Mouse (Mus musculus): ENCODE data around the gene Iqcb1. TPM values are rescaled to one million over a fixed set of nuclear protein-coding genes. Genes with fewer than 3 reads are reported as not detected.

Iqcb1 gene
- 62.9 TPM for polyA plus RNA-seq (2015; fragmentation: Illumina TruSeq; extraction: RNeasy Lipid Tissue Mini Kit (QIAGEN cat#74804); ENCODE audit: low read depth, low replicate concordance)

DNA sequence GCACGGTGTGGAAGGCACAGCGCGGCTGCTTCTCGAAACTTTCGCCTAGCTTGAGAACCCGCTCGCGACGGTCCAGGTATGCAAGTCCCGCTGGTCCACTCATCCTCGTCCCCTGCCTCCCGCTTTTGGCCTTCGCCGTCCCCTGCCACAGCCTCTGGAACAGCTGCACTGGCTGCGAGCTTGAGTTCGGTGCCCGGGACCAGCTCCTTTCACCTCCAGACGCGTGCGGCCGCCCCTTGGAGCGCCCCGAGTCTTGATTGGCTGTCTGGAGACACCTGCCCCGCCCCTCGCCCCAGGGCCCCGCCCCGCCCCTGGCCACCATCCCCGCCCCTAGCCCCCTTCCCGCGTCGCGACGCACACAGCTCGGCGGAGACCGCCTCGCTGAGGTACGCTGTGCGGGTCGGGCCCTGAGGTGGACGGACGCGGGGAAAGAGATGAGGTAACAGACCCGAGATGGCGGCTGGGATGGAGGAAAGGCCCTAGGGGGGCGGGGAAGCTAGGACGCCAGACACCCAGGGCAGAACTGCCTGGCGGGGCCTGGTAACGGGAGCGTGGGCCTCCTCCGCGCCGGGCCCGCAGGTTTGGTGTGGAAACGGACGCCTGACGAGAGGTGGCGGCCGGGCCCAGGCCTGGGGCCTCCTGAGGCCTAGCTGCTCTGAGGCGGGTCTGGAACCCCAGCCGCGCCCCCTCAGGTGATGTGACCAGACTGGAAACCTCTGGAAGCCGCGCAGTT is at the start of gene Iqcb1:
Gene Iqcb1 (plus strand): TSS at position 332 of the 733 bp plus-strand sequence.

DNA sequence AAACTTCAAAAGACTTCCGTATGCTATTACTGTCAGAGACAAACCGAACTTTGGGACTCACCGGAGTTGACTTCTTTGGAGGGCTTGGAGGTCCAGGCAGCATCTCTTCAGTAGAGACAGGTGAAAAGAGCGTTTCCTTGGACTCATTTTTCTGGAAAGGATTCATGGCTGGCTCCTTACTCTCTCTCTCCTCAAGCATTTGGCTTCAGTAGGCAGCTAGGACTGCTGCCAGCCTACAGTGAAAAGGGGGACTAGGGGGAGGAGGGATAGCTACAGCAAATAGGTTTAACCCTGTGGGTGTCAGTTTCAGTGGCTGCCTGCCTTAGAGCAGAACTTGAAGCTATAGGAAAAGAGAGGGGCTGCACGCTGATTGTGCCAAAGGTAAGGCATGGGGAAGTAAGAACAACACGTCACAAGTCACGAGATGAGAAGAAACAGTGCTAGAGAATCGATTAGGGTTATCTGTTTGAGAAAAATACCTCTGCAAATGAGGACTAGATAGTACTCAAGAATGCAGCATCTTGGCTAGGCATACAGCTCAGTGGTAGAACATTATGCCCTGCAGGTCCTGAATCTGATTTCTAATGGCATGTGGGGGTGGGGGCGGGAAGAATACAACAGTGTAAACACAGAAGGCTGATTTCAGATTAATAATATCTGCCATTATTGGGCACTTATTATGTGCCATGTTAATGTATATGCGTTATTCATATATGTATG is 43.4 kb upstream of the Iqcb1 start, which contains the start of gene Slc15a2:
Gene Slc15a2 (minus strand): TSS at position 369 of the 720 bp plus-strand sequence.

DNA sequence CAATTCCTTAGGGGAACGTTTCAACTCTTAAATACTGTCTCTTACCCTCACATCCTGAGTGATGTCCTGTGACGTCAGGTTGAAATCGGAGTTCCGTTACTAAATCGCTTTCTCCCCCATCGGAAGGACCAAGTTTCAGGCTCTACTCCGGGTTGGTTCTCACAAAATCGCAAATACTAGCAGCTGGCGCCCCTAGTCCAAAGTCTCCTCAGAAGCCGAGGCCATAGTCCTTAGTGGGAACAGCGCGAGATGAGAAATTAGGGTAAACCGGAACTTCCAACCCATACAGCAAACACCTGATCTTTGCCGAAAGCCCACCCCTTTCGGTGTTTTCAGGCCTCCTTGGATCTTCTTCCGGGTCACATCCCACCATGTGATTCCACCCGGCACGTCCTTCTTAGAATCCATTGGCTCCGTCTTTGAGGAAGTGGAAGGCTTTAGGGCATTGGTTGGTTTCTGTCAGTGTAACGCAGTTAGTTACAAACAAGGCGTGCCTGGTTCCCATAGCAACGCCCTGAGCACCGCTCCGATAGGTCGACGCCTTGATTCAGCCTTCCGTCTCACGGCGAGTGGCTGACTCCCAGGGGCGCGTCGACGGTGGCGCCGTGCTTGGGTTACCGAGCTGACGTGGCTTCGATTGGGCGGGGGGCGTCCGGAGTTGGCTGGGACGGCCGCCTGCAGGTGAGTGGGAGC is 46.5 kb downstream of the Iqcb1 start, which contains the start of the genes Eaf2 and Golgb1:
Gene Eaf2 (minus strand): TSS at position 421 of the 693 bp plus-strand sequence.
Gene Golgb1 (plus strand): TSS at position 558 of the 693 bp plus-strand sequence.

Other genes with a start within 250 kb of the Iqcb1 start
- gene Cd86, start 162.3 kb upstream of the Iqcb1 start, polyA plus RNA-seq (2015; fragmentation: Illumina TruSeq; extraction: RNeasy Lipid Tissue Mini Kit (QIAGEN cat#74804); ENCODE audit: low read depth, low replicate concordance) = 2.8 TPM
- gene Ildr1, start 134.4 kb upstream of the Iqcb1 start, polyA plus RNA-seq (2015; fragmentation: Illumina TruSeq; extraction: RNeasy Lipid Tissue Mini Kit (QIAGEN cat#74804); ENCODE audit: low read depth, low replicate concordance) = 0.80 TPM
- 33.7 TPM for gene Slc15a2, start 43.4 kb upstream of the Iqcb1 start, polyA plus RNA-seq (2015; fragmentation: Illumina TruSeq; extraction: RNeasy Lipid Tissue Mini Kit (QIAGEN cat#74804); ENCODE audit: low read depth, low replicate concordance)
- gene Eaf2, start 46.6 kb downstream of the Iqcb1 start, polyA plus RNA-seq (2015; fragmentation: Illumina TruSeq; extraction: RNeasy Lipid Tissue Mini Kit (QIAGEN cat#74804); ENCODE audit: low read depth, low replicate concordance) = 1.4 TPM
- gene Golgb1, start 46.8 kb downstream of the Iqcb1 start, polyA plus RNA-seq (2015; fragmentation: Illumina TruSeq; extraction: RNeasy Lipid Tissue Mini Kit (QIAGEN cat#74804); ENCODE audit: low read depth, low replicate concordance) = 25.8 TPM
- gene Hcls1, start 106.6 kb downstream of the Iqcb1 start, polyA plus RNA-seq (2015; fragmentation: Illumina TruSeq; extraction: RNeasy Lipid Tissue Mini Kit (QIAGEN cat#74804); ENCODE audit: low read depth, low replicate concordance) = 4.7 TPM
- 0.59 TPM for gene Fbxo40, start 162.1 kb downstream of the Iqcb1 start, polyA plus RNA-seq (2015; fragmentation: Illumina TruSeq; extraction: RNeasy Lipid Tissue Mini Kit (QIAGEN cat#74804); ENCODE audit: low read depth, low replicate concordance)
- gene Polq, start 183.4 kb downstream of the Iqcb1 start, polyA plus RNA-seq (2015; fragmentation: Illumina TruSeq; extraction: RNeasy Lipid Tissue Mini Kit (QIAGEN cat#74804); ENCODE audit: low read depth, low replicate concordance) = 0.57 TPM

All from brain, adult 10 weeks (tissue).